Mouse (Mus musculus): Measurements from ENCODE around the gene Pde11a. TPM values are rescaled to one million over a fixed set of nuclear protein-coding genes. Genes with fewer than 3 reads are reported as not detected.
A peak's percentile ranks its signal among the peaks of the same experiment; 100 is the strongest.

Pde11a gene
- total RNA-seq, 1 experiment, result 0.27 TPM

- no peaks in the 10 kb centered on the region for H3K9me3 ChIP-seq (ENCODE audit: control insufficient read depth, insufficient read depth, low read depth, low read length)
- H3K27ac ChIP-seq (ENCODE audit: insufficient read depth, low read depth, low read length, poor library complexity, severe bottlenecking), result no peak overlapping the region
- in situ Hi-C loops (cut with MboI; ENCODE audit: low sequenced_read_pairs in 2 of 2, unreplicated experiment in 2 of 2), result loop anchor here in 1 of 2 experiments (25.0 kb wide), 1 partner anchor 458 kb away; no protein-coding TSS in a partner anchor
- H3K9ac ChIP-seq (ENCODE audit: insufficient read depth, low read depth, low read length, poor library complexity, severe bottlenecking), result peak overlapping the region; percentile 63
- H3K4me3 ChIP-seq (ENCODE audit: insufficient read depth in 1 of 2, low read depth in 1 of 2, low read length in 2 of 2, poor library complexity in 1 of 2, severe bottlenecking in 1 of 2), result peak overlapping the region; percentile 70 to 80
- H3K4me1 ChIP-seq (ENCODE audit: control insufficient read depth in 2 of 2, insufficient read depth in 2 of 2, low read length in 2 of 2, poor library complexity in 1 of 2), result no peaks in the 10 kb centered on the region; a peak in 1 of 4 replicates
- no peak for TF ChIP-seq ZC3H11A (IDR thresholded peaks at IDR 0.05; ENCODE audit: borderline replicate concordance, low read depth, low read length)
- no peak for TF ChIP-seq ZNF384 (IDR thresholded peaks at IDR 0.05; ENCODE audit: low read depth, low read length)
- TF ChIP-seq MAFK (IDR thresholded peaks at IDR 0.05; ENCODE audit: insufficient read depth, low read depth, low read length), result no peak
- no peak for TF ChIP-seq HCFC1 (IDR thresholded peaks at IDR 0.05; ENCODE audit: borderline replicate concordance, insufficient read depth, low read length)
- H3K36me3 ChIP-seq (ENCODE audit: control insufficient read depth, insufficient read depth, low read length, poor library complexity, severe bottlenecking), result no peaks in the 10 kb centered on the region
- DNase-seq (ENCODE audit: low read depth, low spot score), result peak; percentile 80
Observed at GRCm38 (mm10) chr2:76070432-76071306, 267.9 kb downstream of the Pde11a start.

DNA sequence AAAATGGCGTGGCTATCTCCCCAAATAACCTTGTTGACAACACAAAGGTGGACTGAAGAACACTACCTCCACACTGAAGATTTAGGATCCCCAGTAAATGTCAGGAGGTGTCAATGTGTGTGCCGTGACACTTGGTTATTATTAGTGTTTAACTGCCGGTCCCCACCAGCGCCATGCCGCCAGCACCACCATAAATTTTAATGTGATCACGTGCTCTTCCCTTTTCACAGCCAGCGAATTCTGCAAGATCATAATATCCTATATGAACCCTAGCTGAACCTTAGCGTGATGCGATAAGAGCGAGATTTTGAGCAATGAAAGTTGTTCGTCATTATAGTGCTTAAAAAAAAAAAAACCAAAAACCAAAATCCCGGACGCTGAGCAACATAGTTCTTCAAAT is 269.3 kb downstream of the Pde11a start:
- Histone ChIP-seq H3K9ac (ENCODE audit: insufficient read depth, low read depth, low read length, poor library complexity, severe bottlenecking) (no peak overlapping the region), H3K36me3 (ENCODE audit: control insufficient read depth, insufficient read depth, low read length, poor library complexity, severe bottlenecking) (no peaks in the 10 kb centered on the region), H3K4me3 (ENCODE audit: insufficient read depth in 1 of 2, low read depth in 1 of 2, low read length in 2 of 2, poor library complexity in 1 of 2, severe bottlenecking in 1 of 2) (no peak overlapping the region), H3K27ac (ENCODE audit: insufficient read depth, low read depth, low read length, poor library complexity, severe bottlenecking) (no peak overlapping the region), H3K9me3 (ENCODE audit: control insufficient read depth, insufficient read depth, low read depth, low read length) (no peaks in the 10 kb centered on the region), H3K4me1 (ENCODE audit: control insufficient read depth in 2 of 2, insufficient read depth in 2 of 2, low read length in 2 of 2, poor library complexity in 1 of 2) (no peaks in the 10 kb centered on the region; a peak in 1 of 4 replicates)
- TF ChIP-seq MAFK (IDR thresholded peaks at IDR 0.05; ENCODE audit: insufficient read depth, low read depth, low read length) (no peak), CHD2 (IDR thresholded peaks at IDR 0.05; ENCODE audit: low read depth, low read length) (no peak), ZNF384 (IDR thresholded peaks at IDR 0.05; ENCODE audit: low read depth, low read length) (no peak), HCFC1 (IDR thresholded peaks at IDR 0.05; ENCODE audit: borderline replicate concordance, insufficient read depth, low read length) (no peak), ZC3H11A (IDR thresholded peaks at IDR 0.05; ENCODE audit: borderline replicate concordance, low read depth, low read length) (no peak)
- no peak for DNase-seq (ENCODE audit: low read depth, low spot score)
- in situ Hi-C loops (cut with MboI; ENCODE audit: low sequenced_read_pairs in 2 of 2, unreplicated experiment in 2 of 2), result loop anchor here in 1 of 2 experiments (25.0 kb wide), 1 partner anchor 457 kb away; no protein-coding TSS in a partner anchor

GRCm38 (mm10) chr2:76068155-76068554 is 270.4 kb downstream of the Pde11a start:
- H3K9ac ChIP-seq (ENCODE audit: insufficient read depth, low read depth, low read length, poor library complexity, severe bottlenecking), result no peak overlapping the region
- no peaks in the 10 kb centered on the region; a peak in 1 of 4 replicates for H3K4me1 ChIP-seq (ENCODE audit: control insufficient read depth in 2 of 2, insufficient read depth in 2 of 2, low read length in 2 of 2, poor library complexity in 1 of 2)
- no peaks in the 10 kb centered on the region for H3K36me3 ChIP-seq (ENCODE audit: control insufficient read depth, insufficient read depth, low read length, poor library complexity, severe bottlenecking)
- H3K4me3 ChIP-seq (ENCODE audit: insufficient read depth in 1 of 2, low read depth in 1 of 2, low read length in 2 of 2, poor library complexity in 1 of 2, severe bottlenecking in 1 of 2), result no peak overlapping the region
- no peak overlapping the region for H3K27ac ChIP-seq (ENCODE audit: insufficient read depth, low read depth, low read length, poor library complexity, severe bottlenecking)
- TF ChIP-seq ZC3H11A (IDR thresholded peaks at IDR 0.05; ENCODE audit: borderline replicate concordance, low read depth, low read length) (no peak), CHD2 (IDR thresholded peaks at IDR 0.05; ENCODE audit: low read depth, low read length) (no peak), ZNF384 (IDR thresholded peaks at IDR 0.05; ENCODE audit: low read depth, low read length) (no peak), HCFC1 (IDR thresholded peaks at IDR 0.05; ENCODE audit: borderline replicate concordance, insufficient read depth, low read length) (no peak), MAFK (IDR thresholded peaks at IDR 0.05; ENCODE audit: insufficient read depth, low read depth, low read length) (no peak)
- in situ Hi-C loops (cut with MboI; ENCODE audit: low sequenced_read_pairs in 2 of 2, unreplicated experiment in 2 of 2), result loop anchor here in 1 of 2 experiments (25.0 kb wide), 1 partner anchor 456 kb away; no protein-coding TSS in a partner anchor
- no peaks in the 10 kb centered on the region for H3K9me3 ChIP-seq (ENCODE audit: control insufficient read depth, insufficient read depth, low read depth, low read length)
- no peak for DNase-seq (ENCODE audit: low read depth, low spot score)

DNA sequence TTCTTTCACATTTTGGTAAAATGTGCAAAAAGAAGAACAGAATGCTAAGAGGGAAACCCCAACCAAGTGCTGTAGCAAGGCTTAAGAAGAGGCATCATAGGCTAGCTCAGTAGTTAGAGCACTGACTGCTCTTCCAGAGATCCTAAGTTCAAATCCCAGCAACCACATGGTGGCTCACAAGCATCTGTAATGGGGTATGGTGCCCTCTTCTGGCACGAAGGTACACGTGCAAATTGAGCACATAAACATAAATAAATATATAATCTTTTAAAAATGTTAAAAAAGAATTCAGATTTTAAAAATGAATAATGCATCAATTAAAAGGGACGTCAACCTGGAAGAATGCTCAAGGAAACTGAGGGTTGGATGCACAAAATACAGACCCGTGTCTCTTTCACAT is 271.4 kb downstream of the Pde11a start:
- no peaks in the 10 kb centered on the region; a peak in 1 of 4 replicates for H3K4me1 ChIP-seq (ENCODE audit: control insufficient read depth in 2 of 2, insufficient read depth in 2 of 2, low read length in 2 of 2, poor library complexity in 1 of 2)
- in situ Hi-C loops (cut with MboI; ENCODE audit: low sequenced_read_pairs in 2 of 2, unreplicated experiment in 2 of 2), result loop anchor here in 1 of 2 experiments (25.0 kb wide), 1 partner anchor 455 kb away; no protein-coding TSS in a partner anchor
- no peak for DNase-seq (ENCODE audit: low read depth, low spot score)
- H3K36me3 ChIP-seq (ENCODE audit: control insufficient read depth, insufficient read depth, low read length, poor library complexity, severe bottlenecking), result no peaks in the 10 kb centered on the region
- no peak overlapping the region for H3K4me3 ChIP-seq (ENCODE audit: insufficient read depth in 1 of 2, low read depth in 1 of 2, low read length in 2 of 2, poor library complexity in 1 of 2, severe bottlenecking in 1 of 2)
- TF ChIP-seq MAFK (IDR thresholded peaks at IDR 0.05; ENCODE audit: insufficient read depth, low read depth, low read length) (no peak), CHD2 (IDR thresholded peaks at IDR 0.05; ENCODE audit: low read depth, low read length) (no peak), HCFC1 (IDR thresholded peaks at IDR 0.05; ENCODE audit: borderline replicate concordance, insufficient read depth, low read length) (no peak), ZNF384 (IDR thresholded peaks at IDR 0.05; ENCODE audit: low read depth, low read length) (no peak)
- no peak overlapping the region for H3K9ac ChIP-seq (ENCODE audit: insufficient read depth, low read depth, low read length, poor library complexity, severe bottlenecking)
- no peaks in the 10 kb centered on the region for H3K9me3 ChIP-seq (ENCODE audit: control insufficient read depth, insufficient read depth, low read depth, low read length)
- H3K27ac ChIP-seq (ENCODE audit: insufficient read depth, low read depth, low read length, poor library complexity, severe bottlenecking), result no peak overlapping the region
